Mouse (Mus musculus) erythroblast, embryonic 14.5 days (primary cell): ENCODE results near the gene Gopc.

Experiments
- GATA1 ChIP-seq: IDR thresholded peaks from 2 replicates; pipeline ENCODE4 v1.6.1; 2012; ENCODE audit warnings: low read length, inconsistent platforms, mixed read lengths
- TAL1 ChIP-seq: IDR thresholded peaks from 3 replicates; pipeline ENCODE4 v1.6.1; 2012; ENCODE audit warnings: low read length, inconsistent platforms, mixed read lengths

- TF ChIP-seq TAL1 = no peak
- TF ChIP-seq GATA1 = no peak
Observed at GRCm38 (mm10) chr10:52405160-52405559, 23.2 kb upstream of the Gopc start.
